Mouse (Mus musculus) heart, adult 2 months (tissue): ENCODE measurements around the gene Fam122a.

Source experiments
- CTCF ChIP-seq: fragments of 200-600 bp; IDR thresholded peaks from 2 replicates; pipeline ENCODE4 v1.8.1; 2022; ENCODE audit warnings: antibody characterized with exemption, mild to moderate bottlenecking, moderate library complexity
- EP300 ChIP-seq: fragments of 200-500 bp; IDR thresholded peaks from 2 replicates; pipeline ENCODE4 v1.6.1; 2011; ENCODE audit warnings: low read depth, low read length, control low read depth; ENCODE audit not compliant: insufficient read depth
- POLR2A ChIP-seq: fragments of 200-500 bp; IDR thresholded peaks from 2 replicates; pipeline ENCODE4 v1.6.1; 2011; ENCODE audit warnings: mild to moderate bottlenecking, low read depth, low read length, control low read depth; ENCODE audit not compliant: insufficient read depth

GRCm38 (mm10) chr19:24453379-24453778 lies 23.8 kb downstream of the Fam122a start:
- TF ChIP-seq CTCF (no peak), POLR2A (no peak), EP300 (no peak)
